Mouse (Mus musculus) C2C12 (cell line): ENCODE data around the gene Insig2. TPM values are rescaled to one million over a fixed set of nuclear protein-coding genes. Genes with fewer than 3 reads are reported as not detected.

Experiments
- H3K27me3 ChIP-seq: one replicate; pipeline ENCODE4 v1.6.1; 2011; ENCODE audit not compliant: control insufficient read depth, insufficient read depth, insufficient read length
- H3K36me3 ChIP-seq: one replicate; pipeline ENCODE4 v1.6.1; 2011; ENCODE audit not compliant: control insufficient read depth, insufficient read depth
- H3K4me3 ChIP-seq: one replicate; pipeline ENCODE4 v1.5.1; 2011; ENCODE audit warnings: mild to moderate bottlenecking, control low read depth; ENCODE audit not compliant: poor library complexity, insufficient read depth, severe bottlenecking
- H3K79me2 ChIP-seq: one replicate; pipeline ENCODE4 v1.6.1; 2011; ENCODE audit not compliant: control insufficient read depth, insufficient read depth
- H3K79me3 ChIP-seq: one replicate; pipeline ENCODE4 v1.6.1; 2011; ENCODE audit warnings: low read depth, control low read depth
- H3ac ChIP-seq: one replicate; pipeline ENCODE3; 2011; ENCODE audit warnings: low read depth; ENCODE audit not compliant: control insufficient read depth, insufficient read length
- CEBPB ChIP-seq: IDR thresholded peaks from one replicate; pipeline ENCODE4 v1.6.1; 2011; ENCODE audit warnings: low read depth, mild to moderate bottlenecking, control low read depth, moderate library complexity
- CTCF ChIP-seq: IDR thresholded peaks from one replicate; pipeline ENCODE4 v1.5.1; 2011; ENCODE audit not compliant: control insufficient read depth, insufficient read depth, insufficient read length
- FOSL1 ChIP-seq: IDR thresholded peaks from one replicate; pipeline ENCODE4 v1.8.0; 2011; ENCODE audit warnings: mild to moderate bottlenecking, low read length; ENCODE audit not compliant: poor library complexity, insufficient read depth, severe bottlenecking
- MAX ChIP-seq: IDR thresholded peaks from one replicate; pipeline ENCODE4 v1.6.1; 2011; ENCODE audit warnings: mild to moderate bottlenecking, control low read depth
- MYOD1 ChIP-seq: IDR thresholded peaks from one replicate; pipeline ENCODE4 v1.6.1; 2011; ENCODE audit warnings: low read depth; ENCODE audit not compliant: control insufficient read depth, insufficient read length
- MYOG ChIP-seq: IDR thresholded peaks from one replicate; pipeline ENCODE4 v1.6.1; 2011; ENCODE audit not compliant: control insufficient read depth, insufficient read length; ENCODE audit errors: extremely low read depth
- USF1 ChIP-seq: IDR thresholded peaks from one replicate; pipeline ENCODE4 v1.6.1; 2011; ENCODE audit warnings: low read depth, mild to moderate bottlenecking, control low read depth, moderate library complexity
- long read RNA-seq, 2 experiments: library from polyadenylated mRNA; unstranded; transcript quantifications; one replicate each; pipeline ENCODE4 v2.0.0; 2019 to 2020
- polyA plus RNA-seq: library from polyadenylated mRNA; unstranded; fragments of >200 nt; fragmentation: generic; extraction: Trizol; gene quantifications from one replicate; pipeline ENCODE4 v1.2.1, GENCODE M21; 2012; ENCODE audit warnings: missing spikeins

Gene Insig2
- polyA plus RNA-seq: 27.9 TPM
- long read RNA-seq, experiment 1, transcript Insig2-201 (6 exons, 2,697 nt): major isoform, 36 of 50 reads
- long read RNA-seq, experiment 1, partial matches to known transcripts: 1 of 50 reads
- long read RNA-seq, experiment 1, other reads (novel, unspliced or antisense): 12 of 50 reads
- long read RNA-seq, experiment 2, transcript Insig2-201 (6 exons, 2,697 nt): major isoform, 113 of 148 reads
- long read RNA-seq, experiment 2, partial matches to known transcripts: 4 of 148 reads
- long read RNA-seq, experiment 2, other reads (novel, unspliced or antisense): 29 of 148 reads

GRCm38 (mm10) chr1:121332485-121332884, at the start of gene Insig2:
TSS of gene Insig2 (minus strand) at chr1:121332589.
- H3K4me3 ChIP-seq: no peak within 1 kb of the TSS
- TF ChIP-seq MAX (no peak), MYOD1 (no peak), FOSL1 (no peak), MYOG (no peak), USF1 (no peak), CTCF (no peak), CEBPB (no peak)
- no peaks in the 10 kb centered on the region for H3K27me3 ChIP-seq
- no peak within 1 kb of the TSS for H3ac ChIP-seq
- no peaks in the 10 kb centered on the region for H3K79me3 ChIP-seq
- H3K79me2 ChIP-seq: peaks cover under 1% of the 10 kb centered on the region
- H3K36me3 ChIP-seq: no peaks in the 10 kb centered on the region

GRCm38 (mm10) chr1:121381562-121381961, 49.2 kb upstream of the Insig2 start:
- Histone ChIP-seq H3K36me3 (no peaks in the 10 kb centered on the region), H3K79me2 (no peaks in the 10 kb centered on the region), H3K27me3 (no peaks in the 10 kb centered on the region), H3K4me3 (no peak overlapping the region), H3ac (no peak overlapping the region), H3K79me3 (no peaks in the 10 kb centered on the region)
- TF ChIP-seq FOSL1 (no peak), CEBPB (no peak), CTCF (no peak), MYOD1 (no peak), MYOG (no peak), MAX (no peak), USF1 (no peak)

- Histone ChIP-seq H3K79me2 (no peaks in the 10 kb centered on the region), H3ac (no peak overlapping the region), H3K79me3 (no peaks in the 10 kb centered on the region), H3K27me3 (no peaks in the 10 kb centered on the region), H3K4me3 (no peak overlapping the region), H3K36me3 (no peaks in the 10 kb centered on the region)
- TF ChIP-seq USF1 (no peak), CTCF (no peak), MYOG (no peak), MAX (no peak), MYOD1 (no peak), FOSL1 (no peak), CEBPB (no peak)
Observed at GRCm38 (mm10) chr1:121380033-121380432, 47.6 kb upstream of the Insig2 start.

- H3K4me3 ChIP-seq: no peak overlapping the region
- no peaks in the 10 kb centered on the region for H3K27me3 ChIP-seq
- no peak overlapping the region for H3ac ChIP-seq
- no peak for TF ChIP-seq CTCF
- TF ChIP-seq FOSL1: peak; percentile 30
- TF ChIP-seq MAX: peak; percentile 58
- H3K36me3 ChIP-seq: no peaks in the 10 kb centered on the region
- no peaks in the 10 kb centered on the region for H3K79me3 ChIP-seq
- H3K79me2 ChIP-seq: no peaks in the 10 kb centered on the region
Observed at GRCm38 (mm10) chr1:121377901-121378300, 45.5 kb upstream of the Insig2 start.

- TF ChIP-seq MYOD1 (peak; percentile 76), FOSL1 (peak; percentile 94), USF1 (peak; percentile 7), MAX (no peak), MYOG (no peak), CEBPB (no peak)
- H3K4me3 ChIP-seq: no peak overlapping the region
- no peaks in the 10 kb centered on the region for H3K36me3 ChIP-seq
- H3ac ChIP-seq: no peak overlapping the region
- H3K79me2 ChIP-seq: no peaks in the 10 kb centered on the region
- no peaks in the 10 kb centered on the region for H3K27me3 ChIP-seq
- no peaks in the 10 kb centered on the region for H3K79me3 ChIP-seq
Observed at GRCm38 (mm10) chr1:121377410-121377809, 45.0 kb upstream of the Insig2 start.

- Histone ChIP-seq H3K79me3 (no peaks in the 10 kb centered on the region), H3K27me3 (no peaks in the 10 kb centered on the region), H3K36me3 (no peaks in the 10 kb centered on the region), H3K4me3 (no peak overlapping the region), H3ac (no peak overlapping the region), H3K79me2 (no peaks in the 10 kb centered on the region)
- TF ChIP-seq CEBPB (no peak), MAX (no peak), USF1 (no peak), FOSL1 (no peak), MYOD1 (no peak), MYOG (no peak), CTCF (no peak)
Observed at GRCm38 (mm10) chr1:121373631-121374030, 41.2 kb upstream of the Insig2 start.
